Mouse (Mus musculus): ENCODE results near the gene Carnmt1. TPM values are rescaled to one million over a fixed set of nuclear protein-coding genes. Genes with fewer than 3 reads are reported as not detected.

The Carnmt1 gene
- polyA plus RNA-seq, 2 experiments, result 7.7 to 23.0 TPM

DNA sequence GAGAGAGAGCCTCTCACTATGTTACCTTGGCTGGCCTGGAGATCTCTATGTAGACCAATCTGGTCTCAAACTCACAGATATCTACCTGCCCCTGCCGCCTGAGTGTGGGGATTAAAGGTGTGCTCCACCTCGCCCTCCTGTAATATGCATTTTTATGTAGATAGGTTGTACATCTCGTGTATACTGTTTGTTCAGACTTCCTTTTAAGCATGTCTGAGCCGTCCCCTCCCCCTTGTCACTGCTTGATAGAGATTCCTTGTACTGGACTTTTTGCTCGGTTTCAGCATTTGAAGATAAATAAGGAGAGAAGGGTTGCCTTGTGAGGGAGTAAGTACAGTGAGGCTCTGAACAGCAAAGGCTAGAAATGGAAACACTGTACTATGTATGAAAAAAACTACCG lies 17.5 kb upstream of the Carnmt1 start:
- H3K36me3 ChIP-seq (replicated peaks; ENCODE audit: control insufficient read depth, insufficient read depth, low read depth), result no peaks in the 10 kb centered on the region
- no peak overlapping the region for H3K4me2 ChIP-seq (ENCODE audit: low read depth)
- H3K4me3 ChIP-seq (ENCODE audit: insufficient read depth in 1 of 2, low read depth in 2 of 2, low read length in 2 of 2), result no peak overlapping the region
- H3K4me1 ChIP-seq (replicated peaks; ENCODE audit: control insufficient read depth in 2 of 2, insufficient read depth in 2 of 2, low read length in 1 of 2), result peaks cover 26 to 36% of the 10 kb centered on the region in 2 experiments
- no peak overlapping the region for H3K27ac ChIP-seq
- WGBS (ENCODE audit: insufficient replicate concordance), result 39% methylated on average over 6 of the region's 6 CpGs
- DNase-seq (ENCODE audit: low read depth in 3 of 3, low spot score in 3 of 3) (no peak), ATAC-seq (ENCODE audit: insufficient read depth) (no peak)
- TF ChIP-seq CTCF (IDR thresholded peaks at IDR 0.05; ENCODE audit: low read depth) (no peak), EP300 (IDR thresholded peaks at IDR 0.05; ENCODE audit: low read depth) (no peak)
- H3K9ac ChIP-seq (replicated peaks), result no peak overlapping the region; the same call in 1 of the 2 replicates
- no peaks in the 10 kb centered on the region for H3K9me3 ChIP-seq (ENCODE audit: control insufficient read depth, low read length)
- no peaks in the 10 kb centered on the region for H3K27me3 ChIP-seq (ENCODE audit: control insufficient read depth, insufficient read depth, low read length)

DNA sequence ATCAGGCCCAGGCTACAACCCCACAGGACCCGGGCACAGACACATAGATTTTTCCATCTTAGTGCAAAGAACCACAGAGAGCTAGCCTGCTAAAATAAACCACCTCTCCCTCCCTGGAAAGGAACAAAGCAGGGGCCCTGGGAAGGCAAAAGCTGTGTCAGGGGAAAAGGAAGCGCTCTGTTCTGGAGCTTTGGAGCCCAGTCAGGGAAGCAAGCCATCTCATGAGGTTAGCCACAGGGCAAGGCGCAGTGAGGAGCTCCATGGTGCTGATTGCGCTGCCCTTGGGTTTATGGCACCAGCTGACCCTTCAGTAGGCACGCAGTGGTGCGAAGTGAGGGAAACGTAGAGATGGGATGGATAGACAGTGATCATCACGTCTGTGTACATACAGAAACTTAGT lies 16.2 kb upstream of the Carnmt1 start:
- no peak for ATAC-seq (ENCODE audit: insufficient read depth)
- Histone ChIP-seq H3K4me1 (replicated peaks; ENCODE audit: control insufficient read depth in 2 of 2, insufficient read depth in 2 of 2, low read length in 1 of 2) (peaks cover 23 to 35% of the 10 kb centered on the region in 2 experiments), H3K9me3 (ENCODE audit: control insufficient read depth, low read length) (no peaks in the 10 kb centered on the region), H3K9ac (replicated peaks) (no peak overlapping the region), H3K36me3 (replicated peaks; ENCODE audit: control insufficient read depth, insufficient read depth, low read depth) (no peaks in the 10 kb centered on the region), H3K27ac (no peak overlapping the region), H3K4me2 (ENCODE audit: low read depth) (no peak overlapping the region), H3K4me3 (ENCODE audit: insufficient read depth in 1 of 2, low read depth in 2 of 2, low read length in 2 of 2) (no peak overlapping the region), H3K27me3 (ENCODE audit: control insufficient read depth, insufficient read depth, low read length) (no peaks in the 10 kb centered on the region)
- TF ChIP-seq EP300 (IDR thresholded peaks at IDR 0.05; ENCODE audit: low read depth) (no peak), CTCF (IDR thresholded peaks at IDR 0.05; ENCODE audit: low read depth) (no peak)
- 76% methylated on average over 8 of the region's 8 CpGs for WGBS (ENCODE audit: insufficient replicate concordance)
- no peak for DNase-seq (ENCODE audit: low read depth in 3 of 3, low spot score in 3 of 3)

DNA sequence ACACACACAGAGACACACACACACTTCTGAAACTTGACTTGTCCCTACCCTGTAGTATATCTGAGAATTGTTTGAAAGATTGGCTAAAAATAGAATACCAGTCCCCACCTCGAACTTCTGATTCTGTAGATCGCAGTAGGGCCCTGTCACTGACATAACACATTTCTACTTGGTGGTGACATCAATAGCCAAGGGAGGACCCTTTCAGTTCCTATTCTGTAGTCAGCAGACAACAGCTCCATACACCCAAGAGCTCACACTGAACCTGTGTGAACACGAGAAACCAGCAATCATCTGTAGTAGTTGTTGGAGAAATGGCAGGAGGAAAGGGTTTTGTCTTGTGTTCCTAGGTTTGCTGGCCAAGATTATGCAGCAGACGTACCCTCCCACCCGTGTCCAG lies 15.6 kb upstream of the Carnmt1 start:
- DNase-seq (ENCODE audit: low read depth in 3 of 3, low spot score in 3 of 3) (no peak), ATAC-seq (ENCODE audit: insufficient read depth) (no peak)
- no peak for TF ChIP-seq EP300 (IDR thresholded peaks at IDR 0.05; ENCODE audit: low read depth)
- no peak for TF ChIP-seq CTCF (IDR thresholded peaks at IDR 0.05; ENCODE audit: low read depth)
- WGBS (ENCODE audit: insufficient replicate concordance), result 44% methylated on average over 5 of the region's 5 CpGs
- Histone ChIP-seq H3K27me3 (ENCODE audit: control insufficient read depth, insufficient read depth, low read length) (no peaks in the 10 kb centered on the region), H3K4me1 (replicated peaks; ENCODE audit: control insufficient read depth in 2 of 2, insufficient read depth in 2 of 2, low read length in 1 of 2) (peaks cover 19 to 31% of the 10 kb centered on the region in 2 experiments), H3K4me3 (ENCODE audit: insufficient read depth in 1 of 2, low read depth in 2 of 2, low read length in 2 of 2) (no peak overlapping the region), H3K4me2 (ENCODE audit: low read depth) (no peak overlapping the region), H3K36me3 (replicated peaks; ENCODE audit: control insufficient read depth, insufficient read depth, low read depth) (no peaks in the 10 kb centered on the region), H3K9ac (replicated peaks) (no peak overlapping the region), H3K27ac (no peak overlapping the region), H3K9me3 (ENCODE audit: control insufficient read depth, low read length) (no peaks in the 10 kb centered on the region)

DNA sequence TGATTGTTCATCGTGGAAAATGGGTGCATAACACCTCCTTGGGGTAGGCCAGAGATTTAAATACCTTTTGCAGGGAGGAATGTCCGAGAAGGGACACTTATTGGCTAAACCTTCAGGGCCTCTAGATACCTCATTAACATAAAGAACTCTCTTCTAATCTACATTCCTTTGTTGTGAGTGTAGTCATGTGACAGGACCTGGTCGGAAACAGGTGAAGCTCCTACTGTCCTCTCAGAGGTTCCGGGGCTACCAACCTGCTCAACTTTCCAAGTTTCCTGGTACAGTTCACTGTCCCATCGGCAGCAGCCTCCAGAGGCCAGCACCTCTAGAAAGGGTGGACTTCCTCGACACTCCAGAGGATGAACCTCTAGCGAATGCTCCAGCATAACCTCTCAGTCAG lies 14.6 kb upstream of the Carnmt1 start:
- Histone ChIP-seq H3K27ac (no peak overlapping the region), H3K4me3 (ENCODE audit: insufficient read depth in 1 of 2, low read depth in 2 of 2, low read length in 2 of 2) (no peak overlapping the region), H3K9me3 (ENCODE audit: control insufficient read depth, low read length) (no peaks in the 10 kb centered on the region), H3K9ac (replicated peaks) (no peak overlapping the region), H3K27me3 (ENCODE audit: control insufficient read depth, insufficient read depth, low read length) (no peaks in the 10 kb centered on the region), H3K4me2 (ENCODE audit: low read depth) (no peak overlapping the region), H3K36me3 (replicated peaks; ENCODE audit: control insufficient read depth, insufficient read depth, low read depth) (no peaks in the 10 kb centered on the region), H3K4me1 (replicated peaks; ENCODE audit: control insufficient read depth in 2 of 2, insufficient read depth in 2 of 2, low read length in 1 of 2) (peaks cover 9 to 21% of the 10 kb centered on the region in 2 experiments)
- DNase-seq (ENCODE audit: low read depth in 3 of 3, low spot score in 3 of 3) (no peak), ATAC-seq (ENCODE audit: insufficient read depth) (no peak)
- WGBS (ENCODE audit: insufficient replicate concordance), result 70% methylated on average over 7 of the region's 7 CpGs
- no peak for TF ChIP-seq EP300 (IDR thresholded peaks at IDR 0.05; ENCODE audit: low read depth)

DNA sequence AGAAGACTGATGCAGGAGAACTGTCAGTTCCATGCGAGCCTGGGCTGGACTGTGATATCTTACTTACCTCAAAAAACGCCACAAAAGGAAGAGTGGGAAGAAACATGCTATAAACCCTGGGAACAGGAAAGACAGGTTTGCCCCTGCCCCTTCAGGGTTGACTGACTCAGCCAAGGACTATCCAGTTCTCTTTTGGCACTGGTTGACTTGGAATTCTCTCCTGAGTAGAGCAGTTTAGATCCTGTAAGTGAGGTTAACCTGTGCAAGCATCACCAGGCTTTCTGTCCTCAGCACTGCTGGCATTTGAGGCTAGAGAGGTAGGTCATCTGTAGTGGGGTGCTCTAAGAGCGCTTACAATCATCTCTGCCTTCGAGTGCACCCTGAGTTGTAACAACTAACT lies 12.1 kb upstream of the Carnmt1 start:
- Histone ChIP-seq H3K27ac (no peak overlapping the region), H3K4me2 (ENCODE audit: low read depth) (no peak overlapping the region), H3K9ac (replicated peaks) (no peak overlapping the region), H3K27me3 (ENCODE audit: control insufficient read depth, insufficient read depth, low read length) (no peaks in the 10 kb centered on the region), H3K4me1 (replicated peaks; ENCODE audit: control insufficient read depth in 2 of 2, insufficient read depth in 2 of 2, low read length in 1 of 2) (peaks cover 6 to 12% of the 10 kb centered on the region in 2 experiments), H3K36me3 (replicated peaks; ENCODE audit: control insufficient read depth, insufficient read depth, low read depth) (no peaks in the 10 kb centered on the region), H3K4me3 (ENCODE audit: insufficient read depth in 1 of 2, low read depth in 2 of 2, low read length in 2 of 2) (no peak overlapping the region), H3K9me3 (ENCODE audit: control insufficient read depth, low read length) (no peaks in the 10 kb centered on the region)
- no peak for TF ChIP-seq EP300 (IDR thresholded peaks at IDR 0.05; ENCODE audit: low read depth)
- 68% methylated on average over 4 of the region's 4 CpGs for WGBS (ENCODE audit: insufficient replicate concordance)
- DNase-seq (ENCODE audit: low read depth in 3 of 3, low spot score in 3 of 3) (no peak), ATAC-seq (ENCODE audit: insufficient read depth) (no peak)

Measured in liver, embryonic 14.5 days (tissue).